In the genomic region with DNA sequence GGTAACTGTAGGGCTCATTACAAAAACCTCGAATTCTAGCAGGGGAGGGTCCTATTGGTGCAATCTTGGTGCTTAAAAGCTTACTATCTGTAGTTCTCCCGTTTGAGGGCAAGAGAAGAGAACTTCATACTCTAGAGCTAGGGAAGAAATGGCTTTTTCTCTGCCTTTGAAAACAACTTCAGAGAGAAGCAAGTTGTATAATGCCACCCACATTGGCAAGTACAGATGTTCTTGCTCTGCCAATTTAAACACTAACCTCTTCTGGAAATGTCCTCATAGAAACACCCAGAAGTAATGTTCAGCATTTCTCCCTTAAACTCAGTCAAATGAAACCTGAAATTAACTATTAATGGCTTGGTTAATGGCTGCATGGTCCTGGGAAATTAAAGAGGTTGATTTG, we compare ENCODE assay signal across 16 mouse cellular contexts.
"Had no signal": no experiment of that assay in that cellular context is flagged by ENCODE, and none has a peak within 500 bp of the region (broad histone marks: within the 10 kb centered on the region; RNA-seq: fewer than 3 reads in every experiment).

No protein-coding gene starts in this region.

- ATAC-seq: liver, postnatal 0 days; lung, postnatal 0 days; midbrain, embryonic 13.5 days; midbrain, embryonic 15.5 days had no signal

- H3K4me2 ChIP-seq: lung, embryonic 15.5 days; midbrain, embryonic 11.5 days; midbrain, embryonic 13.5 days; midbrain, embryonic 15.5 days; neural tube, embryonic 12.5 days had no signal

- H3K36me3 ChIP-seq: lung, embryonic 15.5 days; midbrain, embryonic 13.5 days; midbrain, embryonic 15.5 days; neural tube, embryonic 12.5 days had no signal

- H3K4me1 ChIP-seq: lung, embryonic 15.5 days; megakaryocyte, embryonic 14.5 days; midbrain, embryonic 13.5 days; midbrain, embryonic 15.5 days; neural tube, embryonic 12.5 days had no signal

- H3K27ac ChIP-seq: lung, embryonic 15.5 days; macrophage; midbrain, embryonic 13.5 days; midbrain, embryonic 15.5 days; neural tube, embryonic 12.5 days had no signal

- H3K9ac ChIP-seq: liver, postnatal 0 days; lung, embryonic 15.5 days; midbrain, embryonic 13.5 days; midbrain, embryonic 15.5 days; neural tube, embryonic 12.5 days had no signal

- DNase-seq: liver, postnatal 0 days; lung, adult 2 months; lung, postnatal 14 days; lung, postnatal 36 days; right cerebral cortex, postnatal 14 days; thymus, adult 2 months; thymus, postnatal 25 days; thymus, postnatal 4 days had no signal

- H3K9me3 ChIP-seq: lung, embryonic 15.5 days; midbrain, embryonic 13.5 days; midbrain, embryonic 15.5 days; neural tube, embryonic 12.5 days had no signal

- H3K4me3 ChIP-seq: lung, embryonic 15.5 days; megakaryocyte, embryonic 14.5 days; midbrain, embryonic 13.5 days; midbrain, embryonic 15.5 days; neural tube, embryonic 12.5 days had no signal

- H3K27me3 ChIP-seq: lung, embryonic 15.5 days; megakaryocyte, embryonic 14.5 days; midbrain, embryonic 13.5 days; midbrain, embryonic 15.5 days; neural tube, embryonic 12.5 days had no signal
